Mouse (Mus musculus): Measurements from ENCODE around the gene Ppib.

Gene Ppib

DNA sequence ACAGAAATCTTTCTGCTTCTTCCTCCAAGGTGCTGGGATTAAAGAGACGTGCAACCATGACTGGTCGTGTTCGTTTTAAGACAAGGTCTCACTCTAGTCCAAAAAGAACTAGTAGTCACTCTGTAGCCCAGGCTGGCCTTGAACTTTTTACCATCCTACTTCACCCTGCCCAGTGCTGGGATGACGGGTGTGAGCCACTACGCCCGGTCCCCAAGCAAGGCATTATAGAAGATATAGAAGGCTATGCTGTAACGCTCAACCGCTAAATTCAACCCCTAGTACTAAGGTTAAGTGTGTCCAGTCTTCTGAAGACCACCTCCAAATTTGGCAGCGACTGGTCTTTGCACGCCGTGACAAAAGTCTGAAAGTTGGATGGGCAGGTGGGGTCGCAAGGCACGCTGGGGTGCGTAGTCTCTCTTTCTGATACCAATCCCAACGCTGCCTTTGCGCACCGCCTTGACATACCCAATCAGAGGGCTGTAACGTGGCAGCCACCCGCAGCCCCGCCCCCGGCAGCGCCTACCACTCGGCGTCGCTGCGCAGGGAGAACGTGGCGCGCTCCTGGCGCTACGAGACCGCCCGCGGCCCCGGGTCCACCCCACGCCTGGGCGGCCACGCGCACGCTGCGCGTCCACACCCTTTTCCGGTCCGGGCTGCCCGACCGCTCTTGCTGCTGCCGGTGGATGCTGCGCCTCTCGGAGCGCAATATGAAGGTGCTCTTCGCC lies at the start of gene Ppib:
TSS of gene Ppib (plus strand) at position 640 of the 725 bp plus-strand sequence.
- DNase-seq (ENCODE audit: low spot score) = peak; percentile 83

DNA sequence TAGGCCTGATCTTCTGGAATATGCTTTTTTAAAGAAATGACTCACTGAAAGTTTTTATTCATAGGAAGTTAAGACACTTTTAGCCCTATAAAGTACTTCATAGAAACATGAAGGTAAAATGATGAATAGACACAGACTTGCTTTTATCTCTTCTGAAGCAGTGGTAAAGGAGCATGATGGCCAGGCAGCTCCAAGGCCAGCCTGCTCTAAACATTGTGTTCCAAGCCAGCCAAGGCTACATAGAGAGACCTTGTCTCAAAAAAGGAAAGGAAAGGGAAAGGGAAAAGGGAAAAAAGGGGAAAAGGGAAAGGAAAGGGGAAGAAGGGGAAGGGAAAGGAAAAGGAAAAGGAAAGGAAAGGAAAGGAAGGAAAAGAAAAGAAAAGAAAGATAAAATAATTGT lies 39.4 kb upstream of the Ppib start:
- DNase-seq (ENCODE audit: low spot score) = no peak

GRCm38 (mm10) chr9:66038082-66038481 lies 21.9 kb upstream of the Ppib start:
- no peak for DNase-seq (ENCODE audit: low spot score)

- no peak for DNase-seq (ENCODE audit: low spot score)
Observed at GRCm38 (mm10) chr9:66038581-66038980, 21.4 kb upstream of the Ppib start.

GRCm38 (mm10) chr9:66039290-66039689 lies 20.7 kb upstream of the Ppib start:
- no peak for DNase-seq (ENCODE audit: low spot score)

GRCm38 (mm10) chr9:66040801-66041200 lies 19.2 kb upstream of the Ppib start:
- no peak for DNase-seq (ENCODE audit: low spot score)

- DNase-seq (ENCODE audit: low spot score) = no peak
Observed at GRCm38 (mm10) chr9:66042331-66042730, 17.7 kb upstream of the Ppib start.

DNA sequence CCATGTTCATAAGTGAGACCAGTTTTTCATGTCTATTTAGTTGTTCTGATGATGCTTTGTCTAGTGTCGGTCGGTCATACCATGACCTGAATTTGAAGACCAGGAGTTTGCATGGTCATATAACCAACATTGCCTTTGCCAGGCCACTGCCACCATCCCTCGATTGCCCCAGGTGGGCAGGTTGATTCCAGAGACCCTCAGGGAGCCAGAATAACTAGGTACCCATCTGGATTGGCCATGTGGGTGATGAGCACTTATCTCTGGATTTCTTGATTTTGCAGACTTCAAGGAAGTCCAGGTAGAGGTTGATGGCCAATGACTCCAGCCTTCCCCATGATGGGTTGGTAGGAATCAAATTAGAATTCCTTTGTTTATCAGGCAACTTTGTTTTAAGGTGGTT lies 16.8 kb upstream of the Ppib start:
- DNase-seq (ENCODE audit: low spot score) = no peak

DNA sequence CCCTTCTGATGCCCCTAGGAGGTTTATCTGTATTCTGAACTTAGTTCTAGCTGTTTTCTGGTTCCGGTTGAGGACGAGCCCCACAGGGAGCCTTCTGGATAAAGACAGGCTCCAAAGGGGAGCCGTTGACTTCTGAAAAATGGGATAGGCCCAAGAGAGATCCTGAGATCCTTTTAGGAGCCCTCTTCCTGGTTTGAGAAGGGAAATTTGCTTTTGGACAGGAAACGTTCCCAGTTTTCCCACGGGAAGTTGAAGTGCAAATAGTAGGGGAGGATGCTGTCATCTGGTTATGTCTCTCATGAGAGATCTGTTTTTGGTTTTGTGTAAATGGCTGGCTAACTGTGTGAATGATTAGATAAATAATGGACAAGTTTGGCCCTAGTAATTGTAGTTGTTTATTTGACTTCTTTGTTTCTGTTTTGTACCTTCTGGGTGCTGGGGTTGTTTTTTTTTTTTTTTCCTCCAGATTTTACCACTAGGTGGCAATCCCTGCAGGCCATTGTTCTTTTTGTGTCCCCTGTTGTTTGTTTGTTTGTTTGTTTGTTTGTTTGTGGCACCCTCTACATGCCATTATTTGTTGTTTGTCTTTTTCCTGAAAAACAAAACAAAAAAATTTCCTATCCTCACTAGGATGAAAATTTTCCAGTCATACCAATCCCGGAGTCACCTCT lies 10.0 kb upstream of the Ppib start:
- no peak for DNase-seq (ENCODE audit: low spot score)

GRCm38 (mm10) chr9:66051493-66051892 lies 8.5 kb upstream of the Ppib start:
- DNase-seq (ENCODE audit: low spot score) = no peak

DNA sequence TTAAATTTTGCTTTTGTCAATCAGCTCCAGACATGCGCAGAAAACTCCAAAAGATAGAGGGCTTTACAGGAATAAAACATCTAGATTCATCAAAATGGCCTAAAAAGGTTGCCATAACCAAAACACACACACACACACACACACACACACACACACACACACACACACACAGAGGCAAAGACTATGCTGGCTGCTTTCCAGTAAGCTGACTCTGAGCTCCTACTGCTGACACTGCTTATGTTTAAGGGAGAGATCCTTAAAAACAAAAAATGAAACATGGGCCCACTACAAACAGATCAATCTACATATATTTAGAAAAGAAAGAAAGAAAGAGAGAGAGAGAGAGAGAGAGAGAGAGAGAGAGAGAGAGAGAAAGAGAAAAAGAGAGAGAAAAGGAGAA lies 7.3 kb upstream of the Ppib start:
- DNase-seq (ENCODE audit: low spot score) = no peak

GRCm38 (mm10) chr9:66053620-66054019 lies 6.4 kb upstream of the Ppib start:
- DNase-seq (ENCODE audit: low spot score) = no peak

DNA sequence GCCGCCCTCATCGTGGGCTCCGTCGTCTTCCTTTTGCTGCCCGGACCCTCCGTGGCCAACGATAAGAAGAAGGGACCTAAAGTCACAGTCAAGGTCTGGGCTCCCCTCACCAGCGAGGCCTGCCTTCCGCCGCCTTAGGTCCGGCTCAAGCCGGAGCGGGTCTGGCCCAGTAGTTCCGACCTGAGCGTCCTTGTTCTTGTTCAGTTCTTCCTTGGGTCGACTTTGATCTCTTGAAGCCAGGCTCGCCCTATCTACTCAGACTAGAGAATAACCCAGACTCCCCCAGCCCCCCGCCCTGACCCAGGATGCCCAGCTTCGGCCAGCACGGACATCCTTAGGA lies 256 bp downstream of the Ppib start:
- DNase-seq (ENCODE audit: low spot score) = no peak

- no peak for DNase-seq (ENCODE audit: low spot score)
Observed at GRCm38 (mm10) chr9:66060986-66061385, 964 bp downstream of the Ppib start.

DNA sequence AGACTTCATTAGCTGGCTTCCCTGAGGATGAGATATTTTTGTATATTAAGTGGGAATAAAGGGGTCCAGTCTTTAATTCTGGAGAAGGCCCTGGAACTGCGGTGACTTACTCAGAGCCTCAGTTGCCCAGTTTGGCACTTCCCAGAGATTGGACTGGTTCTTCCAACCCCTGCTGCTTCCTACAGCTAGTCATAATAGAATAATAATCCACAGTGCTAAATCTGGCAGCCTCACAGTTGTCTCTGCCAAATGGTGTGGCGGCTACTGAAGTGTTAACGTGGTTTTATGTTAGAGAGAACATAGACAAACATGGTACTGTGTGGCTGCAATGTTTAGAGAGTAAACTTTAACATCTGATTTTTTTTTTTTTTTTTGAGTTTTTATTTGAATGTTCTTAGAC lies 1.6 kb downstream of the Ppib start:
- DNase-seq (ENCODE audit: low spot score) = no peak

GRCm38 (mm10) chr9:66063446-66063845 lies 3.4 kb downstream of the Ppib start:
- no peak for DNase-seq (ENCODE audit: low spot score)

GRCm38 (mm10) chr9:66064316-66064715 lies 4.3 kb downstream of the Ppib start:
- DNase-seq (ENCODE audit: low spot score) = no peak

DNA sequence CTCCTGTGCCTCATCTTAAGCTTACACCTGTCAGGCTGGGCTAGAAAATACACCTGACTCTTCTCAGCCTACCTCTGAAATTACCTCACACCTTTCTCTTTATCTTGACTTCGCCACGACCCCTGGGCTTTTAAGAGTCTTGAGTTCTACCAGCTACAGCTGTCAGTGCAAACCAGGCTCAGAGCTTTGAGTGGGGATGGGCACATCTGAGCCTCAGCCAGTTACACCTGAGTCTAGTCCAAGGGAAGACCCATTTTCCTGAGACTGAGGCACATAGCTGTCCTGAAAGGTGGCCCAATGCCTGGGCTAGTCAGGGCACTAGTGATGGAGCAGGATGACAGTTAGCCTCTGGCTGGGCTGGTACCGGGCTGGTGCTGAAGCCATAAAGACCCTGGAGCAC lies 6.8 kb downstream of the Ppib start:
- no peak for DNase-seq (ENCODE audit: low spot score)

- no peak for DNase-seq (ENCODE audit: low spot score)
Observed at GRCm38 (mm10) chr9:66067542-66067941, 7.5 kb downstream of the Ppib start.

- DNase-seq (ENCODE audit: low spot score) = no peak
Observed at GRCm38 (mm10) chr9:66068056-66068455, 8.0 kb downstream of the Ppib start.

GRCm38 (mm10) chr9:66068971-66069391 lies 9.0 kb downstream of the Ppib start:
- DNase-seq (ENCODE audit: low spot score) = no peak

DNA sequence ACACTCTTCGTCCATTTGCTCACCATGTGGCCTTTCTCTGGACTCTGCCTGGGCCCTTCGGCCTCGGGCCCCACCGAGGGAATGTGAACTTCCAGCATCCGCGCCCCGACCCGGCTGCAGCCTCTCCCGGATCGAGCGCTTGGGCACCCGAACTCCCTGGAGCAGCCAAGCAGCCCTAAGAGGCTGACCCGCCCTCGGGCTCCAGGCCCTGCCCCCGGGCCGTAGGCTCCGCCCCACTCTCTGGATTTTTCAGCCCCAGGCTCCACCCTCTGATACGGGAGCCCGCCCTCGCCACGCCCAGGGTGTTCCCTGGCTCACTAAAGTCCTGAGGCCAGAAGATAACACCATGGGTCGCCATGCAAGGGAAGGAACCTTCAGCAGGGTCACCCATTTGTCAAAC lies 9.6 kb downstream of the Ppib start, which contains the start of gene Snx22:
TSS of gene Snx22 (minus strand) at position 137 of the 400 bp plus-strand sequence.
- DNase-seq (ENCODE audit: low spot score) = peak; percentile 52

DNA sequence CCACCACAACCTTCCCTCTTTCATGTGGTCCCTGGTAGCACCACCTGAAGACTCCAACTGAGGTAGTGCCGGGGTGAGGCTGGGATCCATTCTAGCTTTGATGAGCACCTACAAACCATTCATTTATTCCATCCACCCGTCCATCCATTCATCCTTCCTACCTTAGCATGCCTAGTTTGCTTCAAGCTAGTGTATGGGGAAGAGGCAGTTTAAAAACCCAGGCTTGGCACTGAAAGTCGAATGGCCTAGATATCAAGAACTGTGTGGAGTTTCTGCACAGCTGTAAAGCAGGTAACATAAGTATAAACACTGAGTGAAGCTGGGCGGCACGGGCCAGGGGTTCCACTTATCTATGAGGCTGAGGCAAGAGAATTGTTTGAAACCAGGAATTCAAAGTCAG lies 10.1 kb downstream of the Ppib start:
- DNase-seq (ENCODE audit: low spot score) = no peak

DNA sequence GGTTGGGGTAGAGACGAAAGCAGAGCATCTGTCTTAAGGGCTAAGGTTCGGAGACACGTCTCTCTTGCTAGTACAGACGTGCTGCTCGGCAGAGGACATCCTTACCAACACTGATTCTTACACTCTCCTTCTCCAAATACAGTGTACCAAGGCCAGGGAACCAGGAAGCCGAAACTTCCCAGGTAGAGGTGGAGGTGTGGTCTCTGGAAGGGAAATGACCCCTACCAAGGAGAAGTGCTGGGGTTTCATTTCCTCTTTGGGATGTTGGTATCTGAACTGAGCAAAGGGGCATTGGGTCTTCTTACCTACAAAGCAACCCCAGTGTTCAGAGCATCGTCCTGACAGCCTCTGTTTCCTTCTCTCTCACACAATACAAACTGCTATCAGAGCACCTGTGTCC lies 12.7 kb downstream of the Ppib start:
- DNase-seq (ENCODE audit: low spot score) = no peak

All from ovary, postnatal 10 days (tissue).